Mouse (Mus musculus): Measurements from ENCODE around the gene Nod2.

Nod2 gene

GRCm38 (mm10) chr8:88723256-88723963, 76.3 kb downstream of the Nod2 start:
- no peak for DNase-seq (ENCODE audit: extremely low read depth, low read depth)
